In genomic region chr16:33746074-33746676, GRCm38 (mm10) we compare ENCODE assay signal across 24 mouse cellular contexts. TPM values are rescaled to one million over a fixed set of nuclear protein-coding genes. Genes with fewer than 3 reads are reported as not detected.
DNase-seq lines count a peak whose midpoint lies in the region; ATAC-seq and TF ChIP-seq lines count a peak whose summit lies in the region.
"Had no signal": no experiment of that assay in that cellular context is flagged by ENCODE, and none has a peak within 500 bp of the region (broad histone marks: within the 10 kb centered on the region; RNA-seq: fewer than 3 reads in every experiment).

No protein-coding gene starts in this region.

- DNase-seq in spleen, adult 2 months (ENCODE audit: low read depth in 1 of 2, low spot score in 2 of 2), result no peak
- DNase-seq in spleen, adult 12 weeks (ENCODE audit: low spot score), result no peak
- peak; percentile 80 for DNase-seq in cerebellum, adult 9-11 months
- DNase-seq in splenic B cell, adult 2 months (ENCODE audit: low read depth, low spot score), result peak; percentile 46
- no peak for DNase-seq in gastrocnemius, adult 18-20 months (ENCODE audit: low spot score)
- DNase-seq in layer of hippocampus, adult 8-10 months (ENCODE audit: low spot score in 2 of 2), result no peak
- DNase-seq: adrenal gland, postnatal 14 days; gastrocnemius, postnatal 10 days; heart, adult 18-20 months; heart, postnatal 4 days; kidney, adult 2 months; kidney, postnatal 10 days had no signal

- peaks cover 13% of the 10 kb centered on the region for H3K36me3 ChIP-seq in forebrain, embryonic 15.5 days
- H3K36me3 ChIP-seq in forebrain, embryonic 16.5 days (ENCODE audit: control insufficient read depth, insufficient read depth), result peaks cover 2% of the 10 kb centered on the region; the same call in 1 of the 2 replicates
- peaks cover 13% of the 10 kb centered on the region; the same call in 1 of the 2 replicates for H3K36me3 ChIP-seq in spleen, adult 2 months (ENCODE audit: control insufficient read depth, insufficient read depth, low read length)
- peaks cover 6% of the 10 kb centered on the region; the same call in 1 of the 2 replicates for H3K36me3 ChIP-seq in splenic B cell, adult 2 months (ENCODE audit: control insufficient read depth, insufficient read depth, low read length, poor library complexity, severe bottlenecking)
- H3K36me3 ChIP-seq: embryonic facial prominence, embryonic 12.5 days; stomach, embryonic 15.5 days had no signal

- TF ChIP-seq POLR2A in spleen, adult 2 months (IDR thresholded peaks at IDR 0.05; ENCODE audit: low read depth, low read length), result no peak

- H3K9me3 ChIP-seq in forebrain, embryonic 15.5 days, result no peaks in the 10 kb centered on the region
- H3K9me3 ChIP-seq in forebrain, embryonic 16.5 days (ENCODE audit: control insufficient read depth, low read length), result no peaks in the 10 kb centered on the region
- H3K9me3 ChIP-seq: embryonic facial prominence, embryonic 12.5 days; G1E; liver, embryonic 15.5 days; stomach, embryonic 15.5 days had no signal

- TF ChIP-seq CTCF in spleen, adult 2 months (IDR thresholded peaks at IDR 0.05; ENCODE audit: extremely low read depth, insufficient read depth, insufficient read length, insufficient replicate concordance), result no peak

- H3K9ac ChIP-seq in forebrain, embryonic 15.5 days (replicated peaks), result no peak overlapping the region
- no peak overlapping the region for H3K9ac ChIP-seq in forebrain, embryonic 16.5 days (replicated peaks; ENCODE audit: low read depth, low read length)
- H3K9ac ChIP-seq: embryonic facial prominence, embryonic 12.5 days; liver, embryonic 15.5 days; stomach, embryonic 15.5 days had no signal

- 69% methylated on average over 10 of the region's 10 CpGs for WGBS in forebrain, embryonic 15.5 days
- WGBS in forebrain, embryonic 16.5 days, result 67% methylated on average over 10 of the region's 10 CpGs
- WGBS in spleen, adult 2 months, result 62% methylated on average over 10 of the region's 10 CpGs

- no peak overlapping the region for H3K4me3 ChIP-seq in forebrain, embryonic 15.5 days
- H3K4me3 ChIP-seq in forebrain, embryonic 16.5 days (replicated peaks; ENCODE audit: low read length), result no peak overlapping the region
- no peak overlapping the region for H3K4me3 ChIP-seq in spleen, adult 2 months (ENCODE audit: extremely low read depth, insufficient read depth, insufficient read length)
- H3K4me3 ChIP-seq: embryonic facial prominence, embryonic 12.5 days; liver, embryonic 15.5 days; stomach, embryonic 15.5 days had no signal

- no peak overlapping the region for H3K4me2 ChIP-seq in forebrain, embryonic 15.5 days (replicated peaks)
- H3K4me2 ChIP-seq in forebrain, embryonic 16.5 days (ENCODE audit: low read length), result no peak overlapping the region
- H3K4me2 ChIP-seq: embryonic facial prominence, embryonic 12.5 days; liver, embryonic 15.5 days; midbrain, embryonic 11.5 days; stomach, embryonic 15.5 days had no signal

- H3K4me1 ChIP-seq in forebrain, embryonic 15.5 days, result peaks cover 11% of the 10 kb centered on the region
- H3K4me1 ChIP-seq in forebrain, embryonic 16.5 days (replicated peaks; ENCODE audit: control insufficient read depth, insufficient read depth, low read length), result peaks cover 5% of the 10 kb centered on the region
- H3K4me1 ChIP-seq in spleen, adult 2 months (ENCODE audit: control insufficient read depth, insufficient read depth, insufficient read length), result peaks cover 13% of the 10 kb centered on the region
- H3K4me1 ChIP-seq: stomach, embryonic 15.5 days had no signal

- H3K27me3 ChIP-seq in forebrain, embryonic 15.5 days, result no peaks in the 10 kb centered on the region
- no peaks in the 10 kb centered on the region for H3K27me3 ChIP-seq in forebrain, embryonic 16.5 days (replicated peaks; ENCODE audit: control insufficient read depth, insufficient read depth, low read length)
- H3K27me3 ChIP-seq in spleen, adult 2 months (ENCODE audit: control insufficient read depth, insufficient read depth, low read length), result no peaks in the 10 kb centered on the region
- H3K27me3 ChIP-seq in splenic B cell, adult 2 months (ENCODE audit: control insufficient read depth, insufficient read depth, low read length, poor library complexity, severe bottlenecking), result no peaks in the 10 kb centered on the region
- H3K27me3 ChIP-seq: embryonic facial prominence, embryonic 12.5 days; liver, embryonic 15.5 days; stomach, embryonic 15.5 days had no signal

- 0 out of 2 replicates have a peak overlapping the region, but pooled peaks have one; percentile 24 for H3K27ac ChIP-seq in forebrain, embryonic 15.5 days (replicated peaks)
- H3K27ac ChIP-seq in forebrain, embryonic 16.5 days (ENCODE audit: low read length), result no peak overlapping the region
- peak overlapping the region; percentile 45 for H3K27ac ChIP-seq in spleen, adult 2 months (ENCODE audit: insufficient read depth, low read length)
- H3K27ac ChIP-seq: embryonic facial prominence, embryonic 12.5 days; liver, embryonic 15.5 days; macrophage; stomach, embryonic 15.5 days had no signal

- ATAC-seq in forebrain, embryonic 15.5 days (replicated peaks), result no peak
- ATAC-seq in forebrain, embryonic 16.5 days, result no peak
- ATAC-seq: activated CD4-positive, CD25-positive, alpha-beta regulatory T cell, adult 4 months had no signal

RNA-seq across cellular contexts. Expression of gene Muc13, which starts 47.7 kb away (rescaled TPM):
- not detected in 2 replicates for polyA plus RNA-seq in forebrain, embryonic 15.5 days (2015; fragmentation: Nextera tagmentation; extraction: Ambion mirVana)
- polyA plus RNA-seq in forebrain, embryonic 16.5 days (2015; fragmentation: Nextera tagmentation; extraction: Ambion mirVana), result 0.11 TPM in 1 of 2 replicates, not detected in the other
- 2.6 and 2.8 TPM in 2 replicates for polyA plus RNA-seq in spleen, adult 2 months (2012; rRNA removed)
- total RNA-seq in gastrocnemius, adult 18-20 months (2021), result not detected
- not detected for total RNA-seq in layer of hippocampus, adult 8-10 months (2022)
- total RNA-seq: heart, adult 18-20 months; layer of hippocampus, adult 18-20 months had no signal
- polyA plus RNA-seq: heart, embryonic 14.5 days; hindbrain, embryonic 16.5 days had no signal

Comparison
In these comparisons a context has a peak if more than half of its experiments do, and no peak if none do; other contexts are left out.
1. DNase-seq: peak in cerebellum, adult 9-11 months (single experiment) and splenic B cell, adult 2 months (single experiment); none in spleen, adult 2 months (0 of 2), spleen, adult 12 weeks (single experiment), gastrocnemius, adult 18-20 months (single experiment) and layer of hippocampus, adult 8-10 months (0 of 2).